Mouse (Mus musculus) MEL (cell line): Measurements from ENCODE around the gene Ube3b.

Experiments
- CHD1 ChIP-seq: IDR thresholded peaks from 2 replicates; pipeline ENCODE4 v1.6.1; 2012; ENCODE audit warnings: low read depth, mild to moderate bottlenecking, inconsistent platforms, low read length, improper control_type of control experiment
- CTCF ChIP-seq, 3 experiments: IDR thresholded peaks in 2 of 3; conservative IDR thresholded peaks in 1 of 3; 2 replicates each; pipeline ENCODE4 v1.5.1; 2011 to 2012; ENCODE audit warnings: low read length in 3 of 3, low read depth in 2 of 3, mild to moderate bottlenecking in 2 of 3, improper control_type of control experiment in 1 of 3, inconsistent platforms in 1 of 3, mixed read lengths in 1 of 3, moderate library complexity in 1 of 3; ENCODE audit not compliant: control insufficient read depth in 1 of 3, insufficient read depth in 1 of 3, poor library complexity in 1 of 3, severe bottlenecking in 1 of 3
- GATA1 ChIP-seq: IDR thresholded peaks from 2 replicates; pipeline ENCODE4 v1.6.1; 2011; ENCODE audit warnings: low read depth, low read length, improper control_type of control experiment
- HCFC1 ChIP-seq: IDR thresholded peaks from 2 replicates; pipeline ENCODE4 v1.6.1; 2012; ENCODE audit warnings: low read depth, mild to moderate bottlenecking, inconsistent platforms, low read length, improper control_type of control experiment, moderate library complexity
- JUND ChIP-seq: IDR thresholded peaks from 2 replicates; pipeline ENCODE4 v1.6.1; 2011; ENCODE audit warnings: low read depth, mild to moderate bottlenecking, improper control_type of control experiment, low read length
- NELFE ChIP-seq: IDR thresholded peaks from 2 replicates; pipeline ENCODE4 v1.6.1; 2011; ENCODE audit warnings: low read depth, low read length, improper control_type of control experiment
- POLR2A ChIP-seq, 2 experiments: IDR thresholded peaks; 2 replicates each; pipeline ENCODE4 v1.6.1; 2011 to 2012; ENCODE audit warnings: low read length in 2 of 2, mild to moderate bottlenecking in 2 of 2, control low read depth in 1 of 2, improper control_type of control experiment in 1 of 2, low read depth in 1 of 2, moderate library complexity in 1 of 2; ENCODE audit not compliant: control insufficient read depth in 1 of 2, insufficient read depth in 1 of 2, poor library complexity in 1 of 2
- TBP ChIP-seq: IDR thresholded peaks from 2 replicates; pipeline ENCODE4 v1.8.0; 2011; ENCODE audit warnings: low read depth, low read length, improper control_type of control experiment
- ZC3H11A ChIP-seq: IDR thresholded peaks from 2 replicates; pipeline ENCODE4 v1.6.1; 2012; ENCODE audit warnings: low read depth, mild to moderate bottlenecking, inconsistent platforms, low read length, improper control_type of control experiment

- TF ChIP-seq CTCF (IDR thresholded peaks at IDR 0.05 in 2 of 3, conservative IDR thresholded peaks at IDR 0.05 in 1 of 3; ENCODE audit: control insufficient read depth in 1 of 3, insufficient read depth in 1 of 3, low read depth in 2 of 3, low read length in 3 of 3, poor library complexity in 1 of 3, severe bottlenecking in 1 of 3) (no peak), JUND (no peak), POLR2A (IDR thresholded peaks at IDR 0.05; ENCODE audit: control insufficient read depth in 1 of 2, insufficient read depth in 1 of 2, low read depth in 1 of 2, low read length in 2 of 2, poor library complexity in 1 of 2) (no peak), ZC3H11A (no peak), TBP (no peak), CHD1 (no peak), GATA1 (no peak), NELFE (no peak), HCFC1 (no peak)
These were observed 32.1 kb downstream of the Ube3b start for GRCm38 (mm10) chr5:114412361-114412998.
